Mouse (Mus musculus): Measurements from ENCODE around the gene Pde4a.
"Not testable (repeated sequence)": the region's sequence is repeated elsewhere in the genome, so short reads cannot be mapped to it uniquely, and the experiment has no call there.

Gene Pde4a

GRCm38 (mm10) chr9:21249629-21250508 lies 84.4 kb downstream of the Pde4a start:
- DNase-seq = no peak

GRCm38 (mm10) chr9:21250509-21250908 lies 85.0 kb downstream of the Pde4a start:
- no peak for DNase-seq

GRCm38 (mm10) chr9:21251116-21251735 lies 85.7 kb downstream of the Pde4a start:
- no peak for DNase-seq

- no peak for DNase-seq
These were observed 89.2 kb downstream of the Pde4a start for GRCm38 (mm10) chr9:21254690-21255089.

- not testable (repeated sequence) for DNase-seq
These were observed 90.8 kb downstream of the Pde4a start for GRCm38 (mm10) chr9:21256349-21256748.

- no peak for DNase-seq
These were observed 95.1 kb downstream of the Pde4a start for GRCm38 (mm10) chr9:21260491-21261040.

- DNase-seq = no peak
These were observed 96.3 kb downstream of the Pde4a start for GRCm38 (mm10) chr9:21261831-21262230.

Data from cerebellum, adult 8-10 months (tissue).